Mouse (Mus musculus): ENCODE measurements around the gene Wscd2.

GRCm38 (mm10) chr5:113516873-113517336 lies 26.8 kb downstream of the Wscd2 start:
- no peak for TF ChIP-seq CTCF (IDR thresholded peaks at IDR 0.05; ENCODE audit: control insufficient read depth, insufficient read depth, insufficient replicate concordance, low read depth, low read length)
- TF ChIP-seq POLR2A (IDR thresholded peaks at IDR 0.05; ENCODE audit: control insufficient read depth, low read depth, low read length) = no peak

Measured in testis, adult 2 months (tissue).